Mouse (Mus musculus): ENCODE measurements around the gene Rai14. TPM values are rescaled to one million over a fixed set of nuclear protein-coding genes. Genes with fewer than 3 reads are reported as not detected.

Rai14 gene
- polyA plus RNA-seq, 1 experiment from 2014 or later: 63.5 TPM

GRCm38 (mm10) chr15:10619678-10620077 lies 94.7 kb downstream of the Rai14 start:
- Histone ChIP-seq H3K27me3 (ENCODE audit: low read depth, poor library complexity, severe bottlenecking) (no peaks in the 10 kb centered on the region), H3K9me3 (replicated peaks) (peaks cover 6% of the 10 kb centered on the region; the same call in 1 of the 2 replicates), H3K4me1 (peaks cover 17% of the 10 kb centered on the region), H3K27ac (replicated peaks) (no peak overlapping the region), H3K4me3 (no peak overlapping the region), H3K36me3 (peaks cover 47% of the 10 kb centered on the region)
- DNase-seq (ENCODE audit: low spot score): no peak
- WGBS: 95% methylated on average over 3 of the region's 3 CpGs

GRCm38 (mm10) chr15:10618276-10618675 lies 96.1 kb downstream of the Rai14 start:
- Histone ChIP-seq H3K27ac (replicated peaks) (no peak overlapping the region), H3K36me3 (peaks cover 52% of the 10 kb centered on the region)

GRCm38 (mm10) chr15:10616001-10616400 lies 98.4 kb downstream of the Rai14 start:
- Histone ChIP-seq H3K36me3 (peaks cover 41% of the 10 kb centered on the region), H3K4me3 (no peak overlapping the region), H3K4me1 (peaks cover 11% of the 10 kb centered on the region), H3K27ac (replicated peaks) (0 out of 2 replicates have a peak overlapping the region, but pooled peaks have one; percentile 9), H3K27me3 (ENCODE audit: low read depth, poor library complexity, severe bottlenecking) (no peaks in the 10 kb centered on the region), H3K9me3 (replicated peaks) (peaks cover 6% of the 10 kb centered on the region; the same call in 1 of the 2 replicates)
- 92% methylated on average over 6 of the region's 6 CpGs for WGBS
- DNase-seq (ENCODE audit: low spot score): no peak

More at GRCm38 (mm10) chr15:10618276-10618675, 96.1 kb downstream of the Rai14 start:
- DNase-seq (ENCODE audit: low spot score): no peak
- no peaks in the 10 kb centered on the region for H3K27me3 ChIP-seq (ENCODE audit: low read depth, poor library complexity, severe bottlenecking)
- H3K4me1 ChIP-seq: peaks cover 4% of the 10 kb centered on the region
- H3K9me3 ChIP-seq (replicated peaks): peaks cover 6% of the 10 kb centered on the region; the same call in 1 of the 2 replicates
- 96% methylated on average over 2 of the region's 2 CpGs for WGBS
- H3K4me3 ChIP-seq: no peak overlapping the region

- H3K9me3 ChIP-seq (replicated peaks): no peaks in the 10 kb centered on the region
- peaks cover 49% of the 10 kb centered on the region for H3K36me3 ChIP-seq
- WGBS: 65% methylated on average over 9 of the region's 9 CpGs
- peaks cover 14% of the 10 kb centered on the region for H3K4me1 ChIP-seq
- no peak overlapping the region for H3K27ac ChIP-seq (replicated peaks)
- no peak for DNase-seq (ENCODE audit: low spot score)
- no peaks in the 10 kb centered on the region for H3K27me3 ChIP-seq (ENCODE audit: low read depth, poor library complexity, severe bottlenecking)
- H3K4me3 ChIP-seq: no peak overlapping the region
These were observed 103.4 kb downstream of the Rai14 start for GRCm38 (mm10) chr15:10611040-10611439.

GRCm38 (mm10) chr15:10609107-10609506 lies 105.3 kb downstream of the Rai14 start:
- Histone ChIP-seq H3K27ac (replicated peaks) (no peak overlapping the region), H3K4me3 (no peak overlapping the region), H3K9me3 (replicated peaks) (peaks cover 10% of the 10 kb centered on the region), H3K4me1 (peaks cover 14% of the 10 kb centered on the region), H3K27me3 (ENCODE audit: low read depth, poor library complexity, severe bottlenecking) (no peaks in the 10 kb centered on the region), H3K36me3 (peaks cover 62% of the 10 kb centered on the region)
- WGBS: 91% methylated on average over 4 of the region's 4 CpGs
- DNase-seq (ENCODE audit: low spot score): no peak

GRCm38 (mm10) chr15:10608508-10609098 lies 105.8 kb downstream of the Rai14 start:
- Histone ChIP-seq H3K27me3 (ENCODE audit: low read depth, poor library complexity, severe bottlenecking) (no peaks in the 10 kb centered on the region), H3K9me3 (replicated peaks) (peaks cover 15% of the 10 kb centered on the region), H3K4me3 (no peak overlapping the region), H3K4me1 (peaks cover 14% of the 10 kb centered on the region), H3K36me3 (peaks cover 65% of the 10 kb centered on the region), H3K27ac (replicated peaks) (no peak overlapping the region)
- 85% methylated on average over 6 of the region's 6 CpGs for WGBS
- no peak for DNase-seq (ENCODE audit: low spot score)

GRCm38 (mm10) chr15:10599413-10599812 lies 115.0 kb downstream of the Rai14 start:
- WGBS: 80% methylated on average over 7 of the region's 7 CpGs
- Histone ChIP-seq H3K4me3 (no peak overlapping the region), H3K27ac (replicated peaks) (no peak overlapping the region; the same call in 1 of the 2 replicates), H3K9me3 (replicated peaks) (peaks cover 9% of the 10 kb centered on the region), H3K36me3 (peaks cover 48% of the 10 kb centered on the region), H3K27me3 (ENCODE audit: low read depth, poor library complexity, severe bottlenecking) (no peaks in the 10 kb centered on the region), H3K4me1 (peaks cover 23% of the 10 kb centered on the region)
- DNase-seq (ENCODE audit: low spot score): no peak

- H3K36me3 ChIP-seq: peaks cover 48% of the 10 kb centered on the region
- no peaks in the 10 kb centered on the region for H3K27me3 ChIP-seq (ENCODE audit: low read depth, poor library complexity, severe bottlenecking)
- peaks cover 23% of the 10 kb centered on the region for H3K4me1 ChIP-seq
- no peaks in the 10 kb centered on the region for H3K9me3 ChIP-seq (replicated peaks)
- no peak for DNase-seq (ENCODE audit: low spot score)
- 77% methylated on average over 16 of the region's 16 CpGs for WGBS
- H3K27ac ChIP-seq (replicated peaks): peak overlapping the region; percentile 55; the same call in 1 of the 2 replicates
- H3K4me3 ChIP-seq: no peak overlapping the region
These were observed 115.9 kb downstream of the Rai14 start for GRCm38 (mm10) chr15:10598259-10599225.

- peaks cover 23% of the 10 kb centered on the region for H3K4me1 ChIP-seq
- H3K9me3 ChIP-seq (replicated peaks): no peaks in the 10 kb centered on the region
- peaks cover 55% of the 10 kb centered on the region for H3K36me3 ChIP-seq
- no peak overlapping the region for H3K4me3 ChIP-seq
- WGBS: 93% methylated on average over 9 of the region's 9 CpGs
- DNase-seq (ENCODE audit: low spot score): no peak
- no peaks in the 10 kb centered on the region for H3K27me3 ChIP-seq (ENCODE audit: low read depth, poor library complexity, severe bottlenecking)
- H3K27ac ChIP-seq (replicated peaks): no peak overlapping the region
These were observed 117.6 kb downstream of the Rai14 start for GRCm38 (mm10) chr15:10596871-10597270.

- H3K9me3 ChIP-seq (replicated peaks): no peaks in the 10 kb centered on the region
- H3K36me3 ChIP-seq: peaks cover 68% of the 10 kb centered on the region
- H3K27me3 ChIP-seq (ENCODE audit: low read depth, poor library complexity, severe bottlenecking): no peaks in the 10 kb centered on the region
- no peak overlapping the region for H3K4me3 ChIP-seq
- no peak for DNase-seq (ENCODE audit: low spot score)
- no peak overlapping the region for H3K27ac ChIP-seq (replicated peaks)
- WGBS: 93% methylated on average over 6 of the region's 6 CpGs
- H3K4me1 ChIP-seq: peaks cover 22% of the 10 kb centered on the region
These were observed 119.0 kb downstream of the Rai14 start for GRCm38 (mm10) chr15:10595408-10595807.

- 90% methylated on average over 10 of the region's 10 CpGs for WGBS
- Histone ChIP-seq H3K36me3 (peaks cover 68% of the 10 kb centered on the region), H3K4me3 (no peak overlapping the region), H3K27ac (replicated peaks) (no peak overlapping the region; the same call in 1 of the 2 replicates), H3K9me3 (replicated peaks) (no peaks in the 10 kb centered on the region), H3K27me3 (ENCODE audit: low read depth, poor library complexity, severe bottlenecking) (no peaks in the 10 kb centered on the region), H3K4me1 (peaks cover 17% of the 10 kb centered on the region)
- no peak for DNase-seq (ENCODE audit: low spot score)
These were observed 119.5 kb downstream of the Rai14 start for GRCm38 (mm10) chr15:10594910-10595309.

GRCm38 (mm10) chr15:10593094-10593493 lies 121.3 kb downstream of the Rai14 start:
- 91% methylated on average over 6 of the region's 6 CpGs for WGBS
- H3K9me3 ChIP-seq (replicated peaks): no peaks in the 10 kb centered on the region
- H3K27me3 ChIP-seq (ENCODE audit: low read depth, poor library complexity, severe bottlenecking): no peaks in the 10 kb centered on the region
- no peak overlapping the region for H3K4me3 ChIP-seq
- 0 out of 2 replicates have a peak, but pooled peaks cover 5% of the 10 kb centered on the region for H3K4me1 ChIP-seq
- no peak overlapping the region for H3K27ac ChIP-seq (replicated peaks)
- H3K36me3 ChIP-seq: peaks cover 78% of the 10 kb centered on the region
- no peak for DNase-seq (ENCODE audit: low spot score)

- no peak overlapping the region for H3K27ac ChIP-seq (replicated peaks)
- no peak overlapping the region for H3K4me3 ChIP-seq
- WGBS: 83% methylated on average over 2 of the region's 2 CpGs
- no peak for DNase-seq (ENCODE audit: low spot score)
- H3K9me3 ChIP-seq (replicated peaks): no peaks in the 10 kb centered on the region
- H3K36me3 ChIP-seq: peaks cover 77% of the 10 kb centered on the region
- no peaks in the 10 kb centered on the region for H3K4me1 ChIP-seq
- H3K27me3 ChIP-seq (ENCODE audit: low read depth, poor library complexity, severe bottlenecking): no peaks in the 10 kb centered on the region
These were observed 127.9 kb downstream of the Rai14 start for GRCm38 (mm10) chr15:10586565-10586964.

Data from midbrain, embryonic 10.5 days (tissue).